Mouse (Mus musculus) intestine, embryonic 14.5 days (tissue): Measurements from ENCODE around the gene Spint5. TPM values are rescaled to one million over a fixed set of nuclear protein-coding genes. Genes with fewer than 3 reads are reported as not detected.

ENCODE experiments used
- ATAC-seq: fragments of 200-750 bp; cut with Nextera tagmentation; replicated peaks from 2 replicates; pipeline ENCODE4 v1.8.0; 2017; ENCODE audit warnings: low read depth, moderate number of reproducible peaks, moderate TSS enrichment, moderate library complexity; ENCODE audit not compliant: low FRiP score, low TSS enrichment
- DNase-seq: peaks from one replicate; pipeline ENCODE4 v3.0.0-alpha.2; 2018; ENCODE audit warnings: low spot score
- H3K27ac ChIP-seq: fragments of 300-500 bp; sonication (generic); 2 replicates; pipeline ENCODE4 v1.5.1; 2014; ENCODE audit warnings: low read depth, mild to moderate bottlenecking, control low read depth
- H3K27me3 ChIP-seq: fragments of 300-500 bp; sonication (generic); replicated peaks from 2 replicates; pipeline ENCODE4 v1.6.1; 2014; ENCODE audit warnings: low read length, control low read depth; ENCODE audit not compliant: control insufficient read depth, insufficient read depth
- H3K36me3 ChIP-seq: fragments of 300-500 bp; sonication (generic); 2 replicates; pipeline ENCODE4 v1.6.1; 2014; ENCODE audit warnings: low read length, control low read depth; ENCODE audit not compliant: control insufficient read depth, insufficient read depth
- H3K4me1 ChIP-seq: fragments of 300-500 bp; sonication (generic); replicated peaks from 2 replicates; pipeline ENCODE4 v1.6.1; 2014; ENCODE audit warnings: low read length, control low read depth, mixed read lengths; ENCODE audit not compliant: control insufficient read depth, insufficient read depth
- H3K4me2 ChIP-seq: fragments of 300-500 bp; sonication (generic); 2 replicates; pipeline ENCODE4 v1.6.1; 2014; ENCODE audit warnings: low read length
- H3K4me3 ChIP-seq: fragments of 300-500 bp; sonication (generic); 2 replicates; pipeline ENCODE4 v1.5.1; 2014; ENCODE audit warnings: low read depth, low read length, control low read depth, mixed read lengths
- H3K9ac ChIP-seq: fragments of 300-500 bp; sonication (generic); 2 replicates; pipeline ENCODE4 v1.6.1; 2014; ENCODE audit warnings: mild to moderate bottlenecking, low read length
- H3K9me3 ChIP-seq: fragments of 300-500 bp; sonication (generic); 2 replicates; pipeline ENCODE4 v1.6.1; 2016; ENCODE audit warnings: low read length, control low read depth; ENCODE audit not compliant: control insufficient read depth
- WGBS: fragments of 180-500 bp; shearing (Covaris S2); extraction: QIAGEN DNeasy Blood & Tissue Kit; methylation state at CpG from one replicate; pipeline ENCODE4 v1.1.7; 2014; 5-methylcytosine and 5-hydroxymethylcytosine counted together
- polyA plus RNA-seq: library from polyadenylated mRNA; unstranded; fragments of >200 nt; fragmentation: Nextera tagmentation; extraction: Ambion mirVana; gene quantifications from 2 replicates; pipeline ENCODE4 v1.2.1, GENCODE M21; 2014

Spint5 gene
- polyA plus RNA-seq, 1 experiment from 2014 or later = not detected

- H3K4me2 ChIP-seq = no peak overlapping the region
- H3K9ac ChIP-seq = no peak overlapping the region
- ATAC-seq = no peak
- no peak overlapping the region for H3K27ac ChIP-seq
- H3K36me3 ChIP-seq = peaks cover 94% of the 10 kb centered on the region
- H3K27me3 ChIP-seq = no peaks in the 10 kb centered on the region
- 90% methylated on average over 4 of the region's 4 CpGs for WGBS
- H3K4me3 ChIP-seq = no peak overlapping the region
- H3K4me1 ChIP-seq = no peaks in the 10 kb centered on the region
- H3K9me3 ChIP-seq = no peaks in the 10 kb centered on the region
- DNase-seq = no peak
Observed at GRCm38 (mm10) chr2:164760059-164760833, 45.1 kb downstream of the Spint5 start.

GRCm38 (mm10) chr2:164761502-164761901 lies 46.4 kb downstream of the Spint5 start:
- no peak overlapping the region for H3K4me2 ChIP-seq
- no peaks in the 10 kb centered on the region for H3K27me3 ChIP-seq
- no peak overlapping the region for H3K4me3 ChIP-seq
- DNase-seq = no peak
- H3K36me3 ChIP-seq = peaks cover 93% of the 10 kb centered on the region
- ATAC-seq = no peak
- H3K9me3 ChIP-seq = no peaks in the 10 kb centered on the region
- no peaks in the 10 kb centered on the region for H3K4me1 ChIP-seq
- 94% methylated on average over 2 of the region's 2 CpGs for WGBS
- H3K9ac ChIP-seq = no peak overlapping the region
- no peak overlapping the region for H3K27ac ChIP-seq

- Histone ChIP-seq H3K9ac (no peak overlapping the region), H3K4me3 (no peak overlapping the region), H3K4me1 (no peaks in the 10 kb centered on the region), H3K4me2 (no peak overlapping the region), H3K36me3 (peaks cover 93% of the 10 kb centered on the region), H3K27ac (no peak overlapping the region), H3K9me3 (no peaks in the 10 kb centered on the region), H3K27me3 (no peaks in the 10 kb centered on the region)
- DNase-seq = no peak
- 99% methylated on average over 4 of the region's 4 CpGs for WGBS
- ATAC-seq = no peak
Observed at GRCm38 (mm10) chr2:164761971-164762370, 46.9 kb downstream of the Spint5 start.

- DNase-seq = no peak
- Histone ChIP-seq H3K4me2 (no peak overlapping the region), H3K9me3 (no peaks in the 10 kb centered on the region), H3K27me3 (no peaks in the 10 kb centered on the region), H3K4me1 (no peaks in the 10 kb centered on the region), H3K36me3 (peaks cover 93% of the 10 kb centered on the region), H3K27ac (no peak overlapping the region), H3K9ac (no peak overlapping the region), H3K4me3 (no peak overlapping the region)
- 87% methylated on average over 7 of the region's 7 CpGs for WGBS
- no peak for ATAC-seq
Observed at GRCm38 (mm10) chr2:164762593-164762992, 47.5 kb downstream of the Spint5 start.

DNA sequence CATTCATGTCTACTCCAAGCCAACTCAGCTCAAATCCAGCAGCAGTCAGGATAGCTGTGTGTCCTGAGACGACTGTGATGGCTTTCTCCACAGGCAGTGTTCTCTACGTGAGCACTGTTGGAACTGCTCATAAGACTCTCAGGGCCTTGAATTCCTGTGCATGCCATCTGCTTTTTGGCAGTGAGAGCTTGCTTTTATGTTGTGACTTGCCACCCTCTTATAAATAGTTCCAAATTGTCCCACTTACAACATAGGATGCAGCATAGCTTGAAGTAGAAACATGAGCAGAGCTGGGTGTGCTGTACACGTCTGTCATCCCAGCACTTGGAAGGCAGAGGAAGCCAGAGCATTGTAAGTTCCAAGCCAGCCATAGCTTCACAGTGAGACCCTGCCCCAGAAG lies 50.7 kb downstream of the Spint5 start:
- H3K4me1 ChIP-seq = peaks cover 7% of the 10 kb centered on the region; the same call in 1 of the 2 replicates
- H3K9me3 ChIP-seq = no peaks in the 10 kb centered on the region
- no peak overlapping the region for H3K9ac ChIP-seq
- H3K27ac ChIP-seq = no peak overlapping the region
- ATAC-seq (no peak), DNase-seq (no peak)
- WGBS = 86% methylated on average over 3 of the region's 3 CpGs
- no peak overlapping the region for H3K4me2 ChIP-seq
- no peaks in the 10 kb centered on the region for H3K27me3 ChIP-seq
- peaks cover 70% of the 10 kb centered on the region for H3K36me3 ChIP-seq
- H3K4me3 ChIP-seq = no peak overlapping the region

Other genes starting within 250 kb of the Spint5 start
- gene Trp53tg5, start 241.6 kb upstream of the Spint5 start, polyA plus RNA-seq = not detected in 2 replicates
- gene Dbndd2, start 229.2 kb upstream of the Spint5 start, polyA plus RNA-seq = 9.4 and 12.5 TPM in 2 replicates
- 72.4 and 79.7 TPM in 2 replicates for gene Pigt, start 217.8 kb upstream of the Spint5 start, polyA plus RNA-seq
- 79.5 and 85.7 TPM in 2 replicates for gene Wfdc2, start 152.9 kb upstream of the Spint5 start, polyA plus RNA-seq
- not detected in 2 replicates for gene Spint3, start 141.8 kb upstream of the Spint5 start, polyA plus RNA-seq
- gene Wfdc6a, start 129.9 kb upstream of the Spint5 start, polyA plus RNA-seq = 1.5 and 3.2 TPM in 2 replicates
- gene Eppin, start 121.7 kb upstream of the Spint5 start, polyA plus RNA-seq = not detected in 2 replicates
- not detected in 2 replicates for gene Wfdc6b, start 101.8 kb upstream of the Spint5 start, polyA plus RNA-seq
- gene Wfdc8, start 101.7 kb upstream of the Spint5 start, polyA plus RNA-seq = not detected in 2 replicates
- gene Wfdc16, start 76.5 kb upstream of the Spint5 start, polyA plus RNA-seq = not detected in 2 replicates
- 1.2 TPM in 1 of 2 replicates, not detected in the other for gene Wfdc10, start 59.3 kb upstream of the Spint5 start, polyA plus RNA-seq
- not detected in 2 replicates for gene Wfdc9, start 58.7 kb upstream of the Spint5 start, polyA plus RNA-seq
- not detected in 2 replicates for gene Wfdc11, start 41.2 kb upstream of the Spint5 start, polyA plus RNA-seq
- 0.28 TPM in 2 replicates for gene Wfdc13, start 30.2 kb upstream of the Spint5 start, polyA plus RNA-seq
- gene Spint4, start 16.8 kb upstream of the Spint5 start, polyA plus RNA-seq = not detected in 2 replicates
- 2.0 and 2.6 TPM in 2 replicates for gene Wfdc3, start 30.6 kb downstream of the Spint5 start, polyA plus RNA-seq
- 66.4 and 67.0 TPM in 2 replicates for gene Dnttip1, start 30.7 kb downstream of the Spint5 start, polyA plus RNA-seq
- 462 and 476 TPM in 2 replicates for gene Ube2c, start 54.6 kb downstream of the Spint5 start, polyA plus RNA-seq
- 0.69 and 1.3 TPM in 2 replicates for gene Tnnc2, start 64.7 kb downstream of the Spint5 start, polyA plus RNA-seq
- 20.5 and 21.3 TPM in 2 replicates for gene Snx21, start 70.5 kb downstream of the Spint5 start, polyA plus RNA-seq
- gene Acot8, start 89.6 kb downstream of the Spint5 start, polyA plus RNA-seq = 19.2 and 19.6 TPM in 2 replicates
- gene Zswim3, start 89.8 kb downstream of the Spint5 start, polyA plus RNA-seq = 8.9 and 11.4 TPM in 2 replicates
- gene Zswim1, start 107.4 kb downstream of the Spint5 start, polyA plus RNA-seq = 16.5 and 17.4 TPM in 2 replicates
- not detected in 2 replicates for gene Spata25, start 113.2 kb downstream of the Spint5 start, polyA plus RNA-seq
- 155 and 168 TPM in 2 replicates for gene Ctsa, start 117.6 kb downstream of the Spint5 start, polyA plus RNA-seq
- 6.7 and 7.7 TPM in 2 replicates for gene Neurl2, start 118.2 kb downstream of the Spint5 start, polyA plus RNA-seq
- 25.7 and 28.1 TPM in 2 replicates for gene Pltp, start 142.4 kb downstream of the Spint5 start, polyA plus RNA-seq
- 76.0 and 85.5 TPM in 2 replicates for gene Pcif1, start 164.0 kb downstream of the Spint5 start, polyA plus RNA-seq
- gene Zfp335, start 196.5 kb downstream of the Spint5 start, polyA plus RNA-seq = 12.7 and 14.3 TPM in 2 replicates
- 2.4 and 3.3 TPM in 2 replicates for gene Mmp9, start 225.5 kb downstream of the Spint5 start, polyA plus RNA-seq
- 1.3 and 1.5 TPM in 2 replicates for gene Slc12a5, start 245.5 kb downstream of the Spint5 start, polyA plus RNA-seq